Mouse (Mus musculus) heart, postnatal 4 days (tissue): ENCODE measurements around the gene Brf1. TPM values are rescaled to one million over a fixed set of nuclear protein-coding genes. Genes with fewer than 3 reads are reported as not detected.

Experiments used
- DNase-seq: peaks from one replicate; pipeline ENCODE4 v3.0.0; 2021
- total RNA-seq, 2 experiments: library from RNA; stranded (reverse); gene quantifications; 2 replicates each; pipeline ENCODE4 v1.2.3; 2021

Gene Brf1
- total RNA-seq: 10 to 100 TPM; 38.3 to 40.8 TPM

- DNase-seq: peak; percentile 98
Observed at GRCm38 (mm10) chr12:113000294-113001132, at the start of gene Brf1. Gene Brf1 (minus strand): TSS chr12:113000704.

DNA sequence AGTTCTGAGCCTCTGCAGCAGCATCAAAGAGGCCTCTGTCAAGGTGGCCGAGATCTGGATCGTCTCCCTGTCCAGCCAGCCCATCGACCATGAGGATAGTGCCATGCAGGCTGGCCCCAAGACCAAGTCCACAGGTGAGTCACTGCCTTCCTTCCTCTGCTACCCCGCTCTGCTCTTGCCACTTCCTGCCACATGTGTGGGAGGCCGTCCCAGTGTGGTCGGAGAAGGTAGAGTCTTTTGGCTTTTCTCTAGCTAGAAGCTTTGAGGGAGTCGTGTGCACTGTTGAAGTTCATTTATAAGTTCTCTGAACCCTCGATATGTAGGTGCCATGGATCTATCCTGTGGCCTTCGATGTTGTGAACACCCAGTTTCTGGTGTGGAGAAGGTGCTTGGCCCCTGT lies 49.3 kb upstream of the Brf1 start:
- DNase-seq: no peak

GRCm38 (mm10) chr12:113048103-113048502 lies 47.6 kb upstream of the Brf1 start:
- no peak for DNase-seq

DNA sequence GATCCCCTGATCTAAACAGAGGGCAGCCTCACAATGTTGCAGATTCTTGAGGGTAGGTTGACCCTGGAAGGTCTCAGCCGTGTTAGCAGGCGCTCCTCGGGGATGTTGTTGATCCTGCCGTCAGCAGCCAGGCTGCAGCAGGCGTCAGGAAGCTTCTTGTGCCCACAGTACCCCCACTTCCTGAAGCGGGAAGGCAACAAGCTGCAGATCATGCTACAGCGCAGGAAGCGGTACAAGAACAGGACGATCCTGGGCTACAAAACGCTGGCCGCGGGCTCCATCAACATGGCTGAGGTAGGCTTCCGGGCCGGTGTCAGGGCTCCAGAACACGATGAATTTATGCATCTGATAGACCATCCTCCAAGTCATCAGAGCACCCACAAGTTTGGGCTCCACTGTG lies 46.4 kb upstream of the Brf1 start:
- DNase-seq: no peak

DNA sequence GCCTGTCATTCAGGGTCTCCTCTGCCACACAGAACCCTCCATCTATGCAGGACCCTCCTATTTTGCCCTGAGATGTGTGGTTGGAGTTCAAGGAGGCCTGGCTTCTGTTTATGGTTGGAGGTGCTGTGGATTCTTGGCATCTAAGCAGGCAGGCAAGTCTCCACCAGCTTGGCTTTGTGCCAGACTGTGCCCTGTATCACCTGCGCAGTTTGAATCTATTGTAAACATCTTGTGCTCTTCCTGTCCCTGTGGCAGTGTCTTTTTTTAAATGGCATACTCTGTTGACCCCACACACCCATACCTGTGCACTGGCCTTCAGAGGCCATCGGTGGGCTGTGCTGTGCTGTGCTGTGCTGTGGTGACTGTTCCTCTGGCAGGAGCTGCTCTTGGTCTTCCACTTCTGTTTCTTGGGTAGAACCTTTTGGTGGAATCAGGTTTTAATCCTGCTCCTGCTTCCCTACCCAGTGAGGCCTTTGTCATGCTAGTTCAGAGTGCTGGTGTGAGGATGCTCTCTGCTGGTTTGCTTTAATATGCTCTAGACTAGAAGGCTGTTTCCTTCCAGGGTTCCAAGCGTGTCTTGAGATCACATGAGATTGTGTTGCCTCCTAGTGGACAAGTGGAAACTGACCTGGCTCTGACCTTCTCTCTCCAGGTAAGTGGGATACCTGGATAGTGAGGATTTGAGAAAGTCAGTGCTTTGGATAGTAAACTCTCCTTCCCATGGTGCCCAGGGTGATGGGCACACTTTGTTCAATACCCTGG lies 44.6 kb upstream of the Brf1 start:
- DNase-seq: peak; percentile 42

- DNase-seq: no peak
Observed at GRCm38 (mm10) chr12:113042543-113042942, 42.0 kb upstream of the Brf1 start.

- peak; percentile 60 for DNase-seq
Observed at GRCm38 (mm10) chr12:113041481-113042439, 41.3 kb upstream of the Brf1 start.

- no peak for DNase-seq
Observed at GRCm38 (mm10) chr12:113038414-113038813, 37.9 kb upstream of the Brf1 start.

- no peak for DNase-seq
Observed at GRCm38 (mm10) chr12:113036996-113037395, 36.5 kb upstream of the Brf1 start.

DNA sequence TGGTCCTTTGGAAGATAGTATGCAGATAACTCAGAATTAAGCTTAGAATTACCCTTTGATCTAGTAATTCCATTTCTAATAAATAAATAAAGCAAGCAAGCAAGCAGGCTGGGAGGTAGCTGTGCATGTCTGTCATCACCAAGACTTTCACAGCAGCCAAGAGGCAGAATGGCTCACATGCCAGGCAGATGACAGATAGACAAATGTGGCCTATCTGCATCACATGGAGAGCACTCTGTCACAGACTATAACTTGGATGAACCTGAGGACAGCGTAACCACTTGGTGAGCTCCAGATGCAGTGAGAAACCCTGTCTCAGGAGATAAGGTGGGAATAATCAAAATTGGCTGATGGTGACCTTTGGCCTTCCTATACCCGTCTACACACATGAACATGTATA lies 34.6 kb upstream of the Brf1 start:
- DNase-seq: no peak

- DNase-seq: peak; percentile 60
Observed at GRCm38 (mm10) chr12:113032296-113033250, 32.1 kb upstream of the Brf1 start.

- no peak for DNase-seq
Observed at GRCm38 (mm10) chr12:113031441-113031840, 30.9 kb upstream of the Brf1 start.

DNA sequence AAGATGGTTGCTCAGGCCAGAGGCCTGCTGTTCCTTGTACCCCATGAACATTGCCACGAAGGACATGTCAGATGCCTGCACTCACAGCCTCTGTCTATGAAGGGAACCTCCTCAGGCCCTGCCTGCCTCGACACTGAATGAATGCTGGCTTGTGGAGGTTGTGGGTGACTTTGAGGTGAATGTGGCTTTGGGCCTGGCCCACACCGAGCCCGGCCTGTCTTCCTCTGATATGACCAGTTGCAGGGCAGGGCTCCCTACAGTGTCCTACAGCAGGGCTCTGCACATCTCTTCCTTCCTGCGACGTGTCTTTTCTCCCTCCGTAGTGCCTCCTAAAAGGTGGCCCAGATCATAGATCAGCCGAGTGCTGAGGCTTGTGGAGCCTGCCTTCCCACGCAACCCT lies 30.5 kb upstream of the Brf1 start:
- no peak for DNase-seq

DNA sequence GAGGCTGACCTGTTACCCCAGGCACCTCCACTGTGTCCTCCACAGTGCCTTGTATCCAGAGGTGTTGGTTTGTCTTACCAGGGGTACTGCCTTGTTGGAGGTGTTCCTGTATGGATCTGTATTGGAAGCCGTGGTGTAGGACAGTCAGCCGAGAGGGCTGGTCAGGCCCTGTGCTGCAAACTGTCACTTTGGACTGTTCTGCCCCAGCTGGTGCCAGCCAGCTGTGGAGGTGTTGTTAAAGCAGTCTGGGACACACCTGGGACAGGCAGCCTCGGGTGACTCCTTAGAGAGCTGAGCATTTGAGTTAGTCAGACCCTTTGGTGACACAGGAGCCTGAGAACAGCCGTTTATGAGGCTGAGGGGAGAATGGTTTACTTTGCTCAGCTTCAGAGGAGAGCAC lies 29.5 kb upstream of the Brf1 start:
- no peak for DNase-seq

GRCm38 (mm10) chr12:113028898-113029297 lies 28.4 kb upstream of the Brf1 start:
- DNase-seq: peak; percentile 34

DNA sequence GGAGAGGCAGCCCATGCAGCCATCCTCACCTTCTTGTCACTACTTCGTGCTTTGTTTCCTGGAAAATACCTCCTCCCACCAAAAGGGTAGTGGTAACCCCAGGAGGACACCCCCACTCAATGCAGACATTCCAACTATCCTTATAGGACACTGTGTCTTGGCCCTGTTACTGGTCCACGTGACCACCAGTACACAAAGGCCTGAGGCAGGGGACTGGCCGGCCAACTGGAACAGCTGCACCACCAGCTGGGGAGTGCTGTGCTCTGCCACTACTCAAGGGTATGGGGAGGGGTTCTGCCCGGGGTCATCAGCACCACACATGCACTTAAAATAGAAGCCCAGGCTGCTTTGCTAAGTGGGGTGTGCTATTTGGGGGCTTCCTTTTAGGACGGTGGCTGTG lies 27.6 kb upstream of the Brf1 start:
- no peak for DNase-seq

- no peak for DNase-seq
Observed at GRCm38 (mm10) chr12:113027495-113027894, 27.0 kb upstream of the Brf1 start.

DNA sequence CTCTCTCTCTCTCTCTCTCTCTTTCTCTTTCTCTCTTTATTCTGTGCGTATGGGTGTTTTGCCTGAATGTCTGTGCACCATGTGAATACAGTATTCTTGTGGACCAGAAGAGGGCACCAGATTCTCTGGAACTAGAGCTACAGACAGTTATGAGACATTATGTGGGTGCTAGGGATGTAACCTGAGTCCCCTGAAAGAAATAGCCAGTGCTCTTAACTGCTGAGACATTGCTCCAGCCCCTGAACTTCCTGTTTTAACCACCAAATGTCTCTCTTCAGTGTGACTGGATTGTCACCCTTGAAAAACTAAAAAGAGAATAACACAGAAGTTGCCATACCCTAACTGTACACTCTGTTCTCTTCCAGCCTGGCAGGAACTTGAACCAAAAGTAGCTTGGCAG lies 26.1 kb upstream of the Brf1 start:
- DNase-seq: no peak

DNA sequence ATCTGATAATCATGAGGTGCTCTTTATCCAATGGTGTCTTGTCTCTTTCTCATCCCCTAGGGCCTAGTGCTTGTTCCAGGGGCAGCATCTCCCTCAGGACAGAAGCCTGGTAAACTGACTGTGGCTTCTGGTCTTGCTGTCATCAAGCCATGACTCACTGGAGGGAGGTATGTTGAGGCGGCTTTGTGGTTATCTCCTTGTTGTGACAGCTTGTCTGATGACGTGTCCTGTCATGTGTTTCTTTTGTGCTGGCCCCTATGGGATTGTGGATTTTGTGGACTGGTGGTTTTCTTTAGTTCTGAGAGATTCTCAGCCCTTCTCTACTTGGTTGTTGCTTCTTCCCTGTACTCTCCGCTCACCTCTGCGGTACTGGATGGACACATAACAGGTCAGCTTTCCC lies 22.6 kb upstream of the Brf1 start:
- no peak for DNase-seq

DNA sequence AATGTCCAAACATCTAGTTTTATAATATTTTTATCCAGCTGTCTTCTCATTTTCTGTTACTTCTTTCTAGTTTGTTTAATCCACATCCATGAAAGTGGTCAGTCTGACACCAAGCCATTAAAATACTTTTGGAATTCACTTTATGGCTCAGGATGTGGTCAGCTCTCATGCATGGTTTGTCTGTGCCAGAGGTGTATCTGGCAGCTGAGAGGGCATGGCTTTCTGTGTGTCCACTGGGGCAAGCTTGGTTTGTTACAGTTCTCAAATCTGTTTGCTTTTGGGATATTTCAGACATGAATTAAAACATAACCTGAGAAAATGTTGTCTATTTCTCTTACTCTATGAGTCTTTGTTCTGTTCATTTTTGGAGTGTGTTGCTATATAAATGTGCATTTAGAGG lies 21.0 kb upstream of the Brf1 start:
- no peak for DNase-seq

- DNase-seq: no peak
Observed at GRCm38 (mm10) chr12:113018763-113019162, 18.3 kb upstream of the Brf1 start.
